In genomic region chr13:55182173-55182894, GRCm38 (mm10) we compare ENCODE assay signal across 8 mouse cellular contexts. TPM values are rescaled to one million over a fixed set of nuclear protein-coding genes. Genes with fewer than 3 reads are reported as not detected.
DNase-seq lines count a peak whose midpoint lies in the region; ATAC-seq and TF ChIP-seq lines count a peak whose summit lies in the region.

No protein-coding gene starts in this region.

- peak overlapping the region; percentile 52 for H3K4me2 ChIP-seq in forebrain, embryonic 12.5 days
- H3K4me2 ChIP-seq in heart, embryonic 16.5 days (ENCODE audit: low read depth, low read length): peak overlapping the region; percentile 64
- peak overlapping the region; percentile 75 for H3K4me2 ChIP-seq in liver, embryonic 11.5 days

- H3K27me3 ChIP-seq in G1E (ENCODE audit: insufficient read depth, low read length): no peaks in the 10 kb centered on the region
- no peaks in the 10 kb centered on the region for H3K27me3 ChIP-seq in forebrain, embryonic 12.5 days
- H3K27me3 ChIP-seq in heart, embryonic 16.5 days (ENCODE audit: control insufficient read depth, insufficient read depth, low read length): no peaks in the 10 kb centered on the region
- H3K27me3 ChIP-seq in liver, embryonic 11.5 days (replicated peaks; ENCODE audit: control insufficient read depth, insufficient read depth, low read length): no peaks in the 10 kb centered on the region

- peak overlapping the region; percentile 36; the same call in 1 of the 2 replicates for H3K4me3 ChIP-seq in G1E (ENCODE audit: low read depth, low read length)
- H3K4me3 ChIP-seq in forebrain, embryonic 12.5 days (replicated peaks): peak overlapping the region; percentile 29
- H3K4me3 ChIP-seq in heart, embryonic 16.5 days (ENCODE audit: low read length): peak overlapping the region; percentile 47
- peak overlapping the region; percentile 42 for H3K4me3 ChIP-seq in liver, embryonic 11.5 days (ENCODE audit: low read depth, low read length)

- peak overlapping the region; percentile 75 for H3K27ac ChIP-seq in forebrain, embryonic 12.5 days
- H3K27ac ChIP-seq in heart, embryonic 16.5 days (ENCODE audit: low read length): peak overlapping the region; percentile 78
- H3K27ac ChIP-seq in liver, embryonic 11.5 days (ENCODE audit: low read depth, low read length): peak overlapping the region; percentile 40; the same call in 1 of the 2 replicates

- no peak for TF ChIP-seq CTCF in G1E (IDR thresholded peaks at IDR 0.05; ENCODE audit: low read depth, low read length)

- H3K4me1 ChIP-seq in G1E (ENCODE audit: insufficient read depth, low read depth, low read length): peaks cover 20% of the 10 kb centered on the region
- peaks cover 10% of the 10 kb centered on the region for H3K4me1 ChIP-seq in forebrain, embryonic 12.5 days
- peaks cover 5% of the 10 kb centered on the region; the same call in 1 of the 2 replicates for H3K4me1 ChIP-seq in heart, embryonic 16.5 days (ENCODE audit: control insufficient read depth, insufficient read depth, low read length)
- H3K4me1 ChIP-seq in liver, embryonic 11.5 days (replicated peaks; ENCODE audit: control insufficient read depth, insufficient read depth, low read length): no peaks in the 10 kb centered on the region

- H3K9ac ChIP-seq in forebrain, embryonic 12.5 days: peak overlapping the region; percentile 25; the same call in 1 of the 2 replicates
- H3K9ac ChIP-seq in heart, embryonic 16.5 days (ENCODE audit: low read length): peak overlapping the region; percentile 63
- H3K9ac ChIP-seq in liver, embryonic 11.5 days (ENCODE audit: low read depth, low read length): peak overlapping the region; percentile 62

- 3% methylated on average over 23 of the region's 23 CpGs for WGBS in forebrain, embryonic 12.5 days
- 4% methylated on average over 23 of the region's 23 CpGs for WGBS in heart, embryonic 16.5 days
- 9% methylated on average over 23 of the region's 23 CpGs for WGBS in liver, embryonic 11.5 days

- peaks cover 12% of the 10 kb centered on the region for H3K36me3 ChIP-seq in G1E (replicated peaks)
- H3K36me3 ChIP-seq in forebrain, embryonic 12.5 days (replicated peaks): no peaks in the 10 kb centered on the region
- H3K36me3 ChIP-seq in heart, embryonic 16.5 days (ENCODE audit: control insufficient read depth, insufficient read depth): no peaks in the 10 kb centered on the region
- H3K36me3 ChIP-seq in liver, embryonic 11.5 days (ENCODE audit: control insufficient read depth, insufficient read depth, low read length): no peaks in the 10 kb centered on the region

- no peaks in the 10 kb centered on the region for H3K9me3 ChIP-seq in G1E (replicated peaks)
- no peaks in the 10 kb centered on the region for H3K9me3 ChIP-seq in forebrain, embryonic 12.5 days
- H3K9me3 ChIP-seq in heart, embryonic 16.5 days (replicated peaks; ENCODE audit: control insufficient read depth, low read length): no peaks in the 10 kb centered on the region; the same call in 1 of the 2 replicates
- H3K9me3 ChIP-seq in liver, embryonic 11.5 days (ENCODE audit: control insufficient read depth, low read length): peaks cover 3% of the 10 kb centered on the region; the same call in 1 of the 2 replicates

- peak; percentile 78 for ATAC-seq in G1E (ENCODE audit: extremely low read depth, insufficient number of reproducible peaks, low FRiP score, poor library complexity, severe bottlenecking)
- ATAC-seq in cerebellum, adult (ENCODE audit: insufficient number of reproducible peaks, low FRiP score, low TSS enrichment): peak; percentile 79; the same call in 1 of the 2 replicates
- ATAC-seq in forebrain, embryonic 12.5 days (ENCODE audit: low FRiP score): peak; percentile 82
- ATAC-seq in heart, embryonic 16.5 days (replicated peaks; ENCODE audit: extremely low read depth, insufficient read depth, low FRiP score): peak; percentile 86
- ATAC-seq in liver, embryonic 11.5 days (replicated peaks; ENCODE audit: low FRiP score): peak; percentile 92
- ATAC-seq in monocyte, adult 5-6 weeks (replicated peaks; ENCODE audit: insufficient number of reproducible peaks, low FRiP score, low TSS enrichment, poor library complexity, severe bottlenecking): peak; percentile 80

- peak; percentile 47 for DNase-seq in G1E (ENCODE audit: low spot score)
- DNase-seq in kidney, postnatal 14 days: peak; percentile 83
- peak; percentile 81 for DNase-seq in liver, embryonic 11.5 days (ENCODE audit: low spot score)
- peak; percentile 63 to 79 for DNase-seq in spleen, postnatal 4 days (ENCODE audit: low spot score in 2 of 2)

RNA-seq across cellular contexts. Expression of gene Nsd1, which starts 27.2 kb away (rescaled TPM):
- total RNA-seq in G1E (2014; fragmentation: Nextera tagmentation) (99.3 and 111 TPM in 2 replicates), G1E (2017) (52.9 and 64.1 TPM in 2 replicates)
- 11.6 and 14.8 TPM in 2 replicates for polyA plus RNA-seq in G1E (2012)
- 83.4 and 83.6 TPM in 2 replicates for polyA plus RNA-seq in forebrain, embryonic 12.5 days (2016; fragmentation: Nextera tagmentation; extraction: Ambion mirVana)
- polyA plus RNA-seq in heart, embryonic 16.5 days (2015; fragmentation: Nextera tagmentation; extraction: Ambion mirVana): 38.1 and 40.5 TPM in 2 replicates
- polyA plus RNA-seq in liver, embryonic 11.5 days (2014; fragmentation: Nextera tagmentation; extraction: Ambion mirVana): 35.5 and 41.3 TPM in 2 replicates
- 102 to 173 TPM (median 158 TPM) in 3 replicates for total RNA-seq in monocyte, adult 5-6 weeks (2017)

RNA-seq across cellular contexts. Expression of gene Fgfr4, which starts 29.9 kb away (rescaled TPM):
- not detected in 2 replicates for total RNA-seq in G1E (2014; fragmentation: Nextera tagmentation)
- 0.05 TPM in 1 of 2 replicates, not detected in the other for total RNA-seq in G1E (2017)
- polyA plus RNA-seq in G1E (2012): not detected in 2 replicates
- 0.15 and 0.20 TPM in 2 replicates for polyA plus RNA-seq in forebrain, embryonic 12.5 days (2016; fragmentation: Nextera tagmentation; extraction: Ambion mirVana)
- polyA plus RNA-seq in heart, embryonic 16.5 days (2015; fragmentation: Nextera tagmentation; extraction: Ambion mirVana): 0.80 and 2.6 TPM in 2 replicates
- polyA plus RNA-seq in liver, embryonic 11.5 days (2014; fragmentation: Nextera tagmentation; extraction: Ambion mirVana): 6.8 and 8.0 TPM in 2 replicates
- not detected in 3 replicates for total RNA-seq in monocyte, adult 5-6 weeks (2017)

RNA-seq across cellular contexts. Expression of gene Gm17617, which starts 49.0 kb away (rescaled TPM):
- total RNA-seq in G1E (2014; fragmentation: Nextera tagmentation) (not detected in 2 replicates), G1E (2017) (not detected in 2 replicates)
- not detected in 2 replicates for polyA plus RNA-seq in G1E (2012)
- not detected in 2 replicates for polyA plus RNA-seq in forebrain, embryonic 12.5 days (2016; fragmentation: Nextera tagmentation; extraction: Ambion mirVana)
- polyA plus RNA-seq in heart, embryonic 16.5 days (2015; fragmentation: Nextera tagmentation; extraction: Ambion mirVana): not detected in 2 replicates
- polyA plus RNA-seq in liver, embryonic 11.5 days (2014; fragmentation: Nextera tagmentation; extraction: Ambion mirVana): not detected in 2 replicates
- not detected in 3 replicates for total RNA-seq in monocyte, adult 5-6 weeks (2017)

Comparison
In these comparisons a context has a peak if more than half of its experiments do, and no peak if none do; other contexts are left out.
1. Peak in every context shown above with its lines: DNase-seq, ATAC-seq, H3K4me3 ChIP-seq and H3K27ac ChIP-seq.